Mouse (Mus musculus): ENCODE measurements around the gene Tlr7.
A peak's percentile ranks its signal among the peaks of the same experiment; 100 is the strongest.

DNA sequence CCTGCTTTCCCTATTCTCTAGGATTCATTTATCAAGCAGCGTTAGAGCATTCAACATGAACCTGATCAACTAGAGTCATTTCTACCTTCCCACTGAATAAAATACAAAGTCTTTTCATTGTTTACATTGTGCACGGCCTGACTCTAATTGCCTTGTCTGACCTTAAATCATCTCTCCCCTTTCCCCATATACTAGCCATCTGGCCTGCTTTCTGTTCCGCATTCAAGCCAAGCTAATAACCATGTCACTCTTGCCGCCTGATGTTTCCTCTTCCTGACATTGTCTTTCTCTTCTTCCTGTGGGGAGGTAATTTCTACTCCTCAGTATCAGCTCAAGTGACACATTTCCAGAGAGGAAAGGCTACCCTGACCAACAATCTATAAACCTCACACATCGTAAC is 14.6 kb downstream of the Tlr7 start:
- TF ChIP-seq CTCF (conservative IDR thresholded peaks at IDR 0.05 in 1 of 2, IDR thresholded peaks at IDR 0.05 in 1 of 2; ENCODE audit: low read depth in 2 of 2, low read length in 2 of 2), result no peak
- no peak for TF ChIP-seq RCOR1 (conservative IDR thresholded peaks at IDR 0.05; ENCODE audit: low read depth, low read length)
- peak; percentile 44; the same call in 1 of the 2 replicates for TF ChIP-seq ETS1 (conservative IDR thresholded peaks at IDR 0.05; ENCODE audit: low read depth, low read length)
- TF ChIP-seq POLR2A (IDR thresholded peaks at IDR 0.05; ENCODE audit: low read depth, low read length), result no peak
- TF ChIP-seq EP300 (IDR thresholded peaks at IDR 0.05; ENCODE audit: low read length), result peak; percentile 76
- no peak for TF ChIP-seq SMC3 (IDR thresholded peaks at IDR 0.05; ENCODE audit: low read depth, low read length)
- TF ChIP-seq NRF1 (IDR thresholded peaks at IDR 0.05; ENCODE audit: low read depth, low read length), result no peak
- TF ChIP-seq MAFK (IDR thresholded peaks at IDR 0.05; ENCODE audit: insufficient replicate concordance, low read length), result no peak
